Mouse (Mus musculus): ENCODE data around the gene Morc2a.

Morc2a gene

DNA sequence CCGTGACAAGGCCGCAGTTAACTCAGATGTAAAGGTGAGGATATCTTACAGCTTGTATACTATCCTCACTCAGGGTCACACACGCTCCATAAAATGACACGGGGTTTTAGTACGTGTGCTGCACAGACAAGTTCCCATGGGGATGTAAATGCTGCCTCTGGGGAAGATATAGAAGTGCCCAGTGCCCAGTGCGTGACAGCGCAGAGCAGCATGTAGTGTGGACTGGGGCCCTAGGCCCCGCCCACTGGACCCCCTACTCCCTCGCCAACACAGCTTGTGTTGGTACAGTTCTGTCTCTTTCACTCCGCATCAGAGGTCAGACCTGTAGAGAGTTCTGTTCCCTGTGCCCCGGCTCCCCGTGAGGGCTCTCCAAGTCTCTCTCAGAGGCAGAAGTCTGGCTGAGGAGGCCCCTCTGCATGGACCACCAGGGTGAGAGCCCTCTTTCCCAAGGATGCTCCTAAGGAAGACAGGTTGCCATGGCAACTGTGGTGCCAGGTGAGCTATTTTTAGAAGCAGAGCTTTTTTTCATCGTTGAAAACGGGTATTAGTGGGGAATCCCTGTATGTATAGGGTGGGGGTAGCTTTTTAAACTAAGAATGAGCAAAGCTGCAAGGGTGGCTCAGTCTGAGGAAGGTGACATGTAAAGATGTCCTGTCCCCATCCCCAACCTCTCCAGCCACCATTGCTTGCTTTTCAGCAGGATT is 85.1 kb downstream of the Morc2a start:
- in situ Hi-C loops (cut with MboI, MseI): no loop called here

DNA sequence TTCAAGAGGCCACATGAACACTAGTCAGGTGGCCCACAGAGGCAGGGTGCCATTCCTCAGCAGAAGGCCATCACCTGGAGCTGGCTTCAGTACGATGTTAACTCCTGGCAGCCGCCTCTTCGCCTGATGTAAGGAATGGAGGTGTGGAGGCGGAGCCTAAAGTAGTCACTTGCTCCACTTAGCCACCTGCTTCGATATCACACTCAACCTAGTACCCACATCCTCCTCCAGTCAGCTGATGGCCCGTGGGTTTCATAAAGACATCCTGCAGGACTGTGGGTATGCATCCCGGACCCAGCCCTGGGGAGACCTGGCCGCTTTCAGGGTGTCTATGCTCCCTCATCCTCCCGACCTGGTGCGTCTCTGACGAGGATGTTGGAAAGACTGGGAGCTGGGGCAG is 86.7 kb downstream of the Morc2a start:
- in situ Hi-C loops (cut with MboI, MseI): no loop called here

DNA sequence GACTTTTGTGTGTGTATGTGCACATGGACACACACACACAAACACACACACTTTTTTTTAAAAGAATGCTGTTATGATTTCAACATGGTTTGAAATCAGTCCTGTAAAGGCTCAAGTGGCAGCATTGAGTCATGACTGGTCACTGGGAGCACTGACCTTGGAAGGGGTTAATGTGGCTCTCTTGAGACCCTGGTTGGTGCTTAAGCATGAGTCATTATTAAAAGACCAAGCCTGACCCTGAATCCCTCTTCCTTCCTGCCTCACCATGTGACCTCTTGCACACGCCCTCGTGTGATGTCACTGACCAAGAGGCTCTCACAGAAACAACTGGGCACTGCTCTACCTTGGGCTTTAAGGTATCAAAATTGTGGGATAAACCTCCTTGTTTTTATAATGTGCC is 89.8 kb downstream of the Morc2a start:
- in situ Hi-C loops (cut with MboI, MseI): no loop called here

Data from regulatory T cell (primary cell).